Mouse (Mus musculus) retina, postnatal 1 day (tissue): ENCODE measurements at regions not wholly inside any gene's neighbourhood (a gene's known extent, or its start where the extent isn't known, plus 50 kb on each side); places are given as distances from the start of the nearest gene placed in this dataset.

Experiments used
- DNase-seq: peaks from one replicate; pipeline ENCODE4 v3.0.0-alpha.2; 2012

DNA sequence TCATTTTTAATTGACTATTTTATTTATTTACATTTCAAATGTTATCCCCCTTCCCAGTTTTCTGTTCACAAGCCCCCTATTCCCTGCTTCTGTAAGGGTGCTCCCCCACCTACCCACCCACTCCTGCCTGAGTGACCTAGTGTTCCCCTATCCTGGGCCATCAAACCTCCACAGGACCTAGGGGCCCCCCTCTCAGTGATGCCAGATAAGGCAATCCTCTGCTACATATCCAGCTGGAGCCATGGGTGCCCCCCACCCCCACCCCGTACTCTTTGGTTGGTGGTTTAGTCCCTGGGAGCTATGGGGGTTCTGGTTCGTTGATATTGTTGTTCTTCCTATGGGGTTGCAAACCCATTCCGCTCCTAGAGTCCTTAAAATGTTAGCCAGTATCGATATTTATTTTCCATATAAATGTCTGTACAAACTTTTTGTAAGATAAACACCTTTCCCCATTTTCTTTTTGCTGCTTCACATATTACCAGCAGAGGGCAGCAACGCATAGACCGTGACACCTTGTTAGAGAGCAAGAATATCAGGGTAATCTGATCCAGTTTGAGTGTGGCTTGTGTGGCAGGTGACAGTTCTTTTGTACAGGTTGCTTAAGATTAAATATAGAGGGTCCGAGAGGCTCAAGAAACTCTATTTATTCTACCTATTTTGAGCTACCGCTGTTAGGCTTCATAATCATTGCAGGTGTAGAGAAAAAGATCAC, 177.2 kb upstream of the Scn7a start:
- peak; percentile 68 for DNase-seq

DNA sequence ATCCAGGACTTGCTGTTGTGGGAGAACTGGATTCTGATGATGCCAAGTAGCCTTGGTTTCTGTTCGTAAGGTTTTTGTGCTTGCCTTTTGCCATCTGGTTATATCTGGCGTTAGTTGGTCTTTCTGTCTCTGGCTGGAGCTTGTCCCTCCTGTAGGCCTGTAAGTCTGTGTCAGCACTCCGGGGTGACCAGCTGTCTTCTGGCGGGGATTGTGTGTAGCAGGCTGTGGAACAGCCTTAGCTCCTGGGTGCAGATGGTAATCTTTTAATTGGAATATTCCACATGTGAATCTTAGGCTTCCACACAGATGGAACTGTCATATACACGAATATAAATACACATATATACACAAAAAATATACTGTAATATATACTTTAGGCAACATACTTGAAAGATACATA, 156.5 kb upstream of the Scn7a start:
- DNase-seq = no peak

DNA sequence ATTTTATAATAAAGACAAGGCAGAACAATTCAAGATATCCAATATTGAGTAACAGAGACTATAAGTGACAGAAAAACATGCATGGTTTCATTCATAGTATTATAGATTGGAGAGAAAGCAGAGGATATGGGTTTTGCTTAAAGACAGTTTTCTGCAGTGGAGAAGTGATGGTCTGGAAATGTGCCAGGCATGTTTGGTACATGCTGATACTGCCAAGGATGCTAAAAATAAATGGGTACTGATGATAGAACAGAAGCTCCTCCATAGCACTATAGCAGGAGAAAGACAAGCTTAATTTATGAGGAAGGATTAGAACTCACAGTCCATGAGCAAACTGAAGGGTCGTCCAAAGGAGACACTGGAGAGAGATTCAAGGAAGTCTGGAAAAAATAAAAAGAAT, 113.3 kb upstream of the Scn7a start:
- DNase-seq = no peak

DNA sequence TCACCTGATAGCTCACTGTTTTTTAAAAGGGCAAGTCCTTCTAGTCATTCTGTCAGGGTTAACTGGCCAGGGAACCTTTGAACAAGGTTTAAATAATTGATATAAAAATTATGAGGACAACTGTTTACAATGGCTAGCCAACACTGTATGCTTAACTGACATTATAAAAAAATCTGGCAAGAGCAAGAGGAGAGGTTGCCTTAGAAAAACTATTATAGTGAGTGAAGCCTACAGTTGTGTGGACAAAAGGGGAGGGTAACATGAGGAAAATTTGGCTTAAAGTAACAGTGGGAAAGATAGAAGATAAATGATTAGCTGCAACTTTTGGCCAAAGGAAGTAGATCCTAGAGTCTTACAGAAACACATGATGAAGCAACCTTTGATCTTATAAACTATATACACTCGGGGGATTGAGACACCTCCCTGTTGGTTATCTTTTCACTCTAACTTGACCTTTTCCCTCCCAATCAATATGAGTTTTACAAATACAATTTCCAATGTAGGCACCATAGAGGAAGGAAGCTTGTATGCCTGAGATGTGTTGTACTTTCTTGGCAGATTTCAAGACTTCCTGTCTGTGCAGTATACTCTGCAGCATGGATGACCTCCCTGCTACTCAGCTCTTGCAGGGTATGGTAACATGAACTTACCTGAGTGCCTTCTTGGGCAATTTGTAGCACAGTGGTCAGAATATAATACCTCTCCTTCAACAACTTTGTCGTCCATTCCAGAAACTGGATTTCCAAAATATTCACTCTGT, 82.9 kb upstream of the Scn7a start:
- DNase-seq = no peak
